Mouse (Mus musculus): ENCODE data around the gene Lyzl4. TPM values are rescaled to one million over a fixed set of nuclear protein-coding genes. Genes with fewer than 3 reads are reported as not detected.
"Not testable (repeated sequence)": the region's sequence is repeated elsewhere in the genome, so short reads cannot be mapped to it uniquely, and the experiment has no call there.

Gene Lyzl4
- polyA plus RNA-seq, 1 experiment from 2014 or later, result not detected

DNA sequence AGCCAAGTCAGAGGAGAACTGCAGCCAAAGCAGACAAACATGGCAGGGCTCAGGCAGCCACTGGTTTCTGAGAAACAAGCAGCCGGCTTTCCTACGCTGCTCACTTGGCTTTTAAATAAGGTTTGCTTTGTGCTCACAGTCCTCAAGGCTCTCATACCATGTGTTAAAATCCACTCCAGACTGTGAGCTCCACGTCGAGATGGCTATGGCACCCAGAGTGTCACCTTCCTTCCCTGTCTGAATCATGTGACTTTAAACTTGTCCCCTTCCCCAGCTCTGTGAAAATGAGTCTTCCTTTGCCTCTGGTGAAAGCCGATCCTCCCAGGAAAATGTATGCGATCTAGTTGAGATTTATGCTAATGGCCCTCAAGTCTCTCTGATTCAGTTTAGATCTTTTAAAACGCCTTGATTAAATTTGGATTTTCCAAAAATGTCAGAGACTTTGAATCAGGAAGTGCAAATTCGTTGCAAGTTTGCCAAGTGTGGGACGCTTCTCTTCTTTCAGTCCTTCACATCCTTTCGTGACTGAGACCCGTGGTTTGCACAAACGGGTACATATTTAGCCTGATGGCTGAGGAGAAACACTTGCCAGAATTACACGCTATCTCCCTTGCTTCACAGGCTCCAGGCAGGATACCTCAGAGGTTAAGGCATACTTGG, 41.6 kb downstream of the Lyzl4 start:
- H3K27me3 ChIP-seq (ENCODE audit: control insufficient read depth, insufficient read depth, low read length), result no peaks in the 10 kb centered on the region
- no peak overlapping the region for H3K27ac ChIP-seq (replicated peaks in 1 of 2; ENCODE audit: control insufficient read depth in 1 of 2, insufficient read depth in 1 of 2, low read depth in 2 of 2, low read length in 2 of 2)
- no peak overlapping the region for H3K4me2 ChIP-seq (ENCODE audit: low read length)
- no peaks in the 10 kb centered on the region for H3K36me3 ChIP-seq (ENCODE audit: control insufficient read depth, insufficient read depth, low read length)
- H3K4me1 ChIP-seq (ENCODE audit: control insufficient read depth in 2 of 2, insufficient read depth in 2 of 2, low read length in 2 of 2), result peaks cover 0 to 3% of the 10 kb centered on the region in 2 experiments; a peak in 2 of 4 replicates
- ATAC-seq (ENCODE audit: insufficient number of reproducible peaks, insufficient read depth, low FRiP score, low read depth), result no peak
- WGBS, result 38% methylated on average over 13 of the region's 13 CpGs
- H3K9ac ChIP-seq (ENCODE audit: low read length), result no peak overlapping the region
- H3K9me3 ChIP-seq (ENCODE audit: control insufficient read depth, low read length), result no peaks in the 10 kb centered on the region
- no peak overlapping the region for H3K4me3 ChIP-seq (ENCODE audit: control insufficient read depth in 1 of 2, insufficient read depth in 1 of 2, low read depth in 1 of 2, low read length in 2 of 2)

DNA sequence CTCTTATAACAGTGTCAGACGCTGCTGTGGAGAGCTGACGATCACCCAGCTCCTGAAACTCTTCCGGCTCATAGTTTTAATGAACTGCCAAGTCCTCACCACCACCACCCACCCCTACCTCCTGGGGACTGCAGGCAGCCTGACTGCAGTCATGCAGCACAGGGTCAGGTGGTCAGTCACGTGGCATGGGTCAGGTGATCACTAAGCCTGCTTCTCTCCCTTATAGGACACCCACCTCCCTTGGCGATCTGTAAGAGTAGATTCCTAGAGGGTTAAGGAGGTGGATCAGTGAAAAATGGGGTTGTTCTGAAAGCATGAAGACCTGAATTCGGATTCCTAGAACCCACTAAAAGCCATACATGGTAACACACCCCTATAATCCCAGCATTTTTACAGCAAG, 42.3 kb downstream of the Lyzl4 start:
- no peaks in the 10 kb centered on the region for H3K27me3 ChIP-seq (ENCODE audit: control insufficient read depth, insufficient read depth, low read length)
- no peaks in the 10 kb centered on the region for H3K36me3 ChIP-seq (ENCODE audit: control insufficient read depth, insufficient read depth, low read length)
- no peak overlapping the region for H3K4me3 ChIP-seq (ENCODE audit: control insufficient read depth in 1 of 2, insufficient read depth in 1 of 2, low read depth in 1 of 2, low read length in 2 of 2)
- no peak overlapping the region for H3K27ac ChIP-seq (replicated peaks in 1 of 2; ENCODE audit: control insufficient read depth in 1 of 2, insufficient read depth in 1 of 2, low read depth in 2 of 2, low read length in 2 of 2)
- WGBS, result 76% methylated on average over 6 of the region's 6 CpGs
- peaks cover 0 to 3% of the 10 kb centered on the region in 2 experiments; a peak in 2 of 4 replicates for H3K4me1 ChIP-seq (ENCODE audit: control insufficient read depth in 2 of 2, insufficient read depth in 2 of 2, low read length in 2 of 2)
- H3K4me2 ChIP-seq (ENCODE audit: low read length), result no peak overlapping the region
- ATAC-seq (ENCODE audit: insufficient number of reproducible peaks, insufficient read depth, low FRiP score, low read depth), result no peak
- no peaks in the 10 kb centered on the region for H3K9me3 ChIP-seq (ENCODE audit: control insufficient read depth, low read length)
- H3K9ac ChIP-seq (ENCODE audit: low read length), result no peak overlapping the region

DNA sequence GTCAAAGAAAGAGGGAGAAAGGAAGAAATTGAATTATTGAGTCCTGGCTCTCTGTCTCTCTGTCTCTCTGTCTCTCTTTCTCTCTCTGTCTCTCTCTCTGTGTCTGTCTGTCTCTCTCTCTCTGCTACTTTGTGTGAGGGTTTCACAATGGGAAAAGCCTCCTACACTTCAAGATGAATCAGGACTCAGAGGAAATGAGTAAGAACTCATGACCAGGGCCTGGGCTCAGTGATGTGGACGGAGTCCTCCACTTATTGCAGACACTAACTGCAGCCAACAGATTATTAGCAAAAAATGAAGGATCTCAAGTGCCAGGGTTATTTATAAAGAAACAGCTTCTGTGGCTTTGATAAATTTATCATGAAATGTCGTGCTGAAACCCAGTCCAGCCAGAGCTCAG, 43.8 kb downstream of the Lyzl4 start:
- peaks cover 0 to 3% of the 10 kb centered on the region in 2 experiments; a peak in 2 of 4 replicates for H3K4me1 ChIP-seq (ENCODE audit: control insufficient read depth in 2 of 2, insufficient read depth in 2 of 2, low read length in 2 of 2)
- WGBS, result 52% methylated on average over 2 of the region's 2 CpGs
- H3K9ac ChIP-seq (ENCODE audit: low read length), result no peak overlapping the region
- ATAC-seq (ENCODE audit: insufficient number of reproducible peaks, insufficient read depth, low FRiP score, low read depth), result no peak
- H3K36me3 ChIP-seq (ENCODE audit: control insufficient read depth, insufficient read depth, low read length), result no peaks in the 10 kb centered on the region
- H3K9me3 ChIP-seq (ENCODE audit: control insufficient read depth, low read length), result no peaks in the 10 kb centered on the region
- H3K27ac ChIP-seq (replicated peaks in 1 of 2; ENCODE audit: control insufficient read depth in 1 of 2, insufficient read depth in 1 of 2, low read depth in 2 of 2, low read length in 2 of 2), result no peak overlapping the region
- H3K4me3 ChIP-seq (ENCODE audit: control insufficient read depth in 1 of 2, insufficient read depth in 1 of 2, low read depth in 1 of 2, low read length in 2 of 2), result no peak overlapping the region
- H3K27me3 ChIP-seq (ENCODE audit: control insufficient read depth, insufficient read depth, low read length), result no peaks in the 10 kb centered on the region
- H3K4me2 ChIP-seq (ENCODE audit: low read length), result no peak overlapping the region

DNA sequence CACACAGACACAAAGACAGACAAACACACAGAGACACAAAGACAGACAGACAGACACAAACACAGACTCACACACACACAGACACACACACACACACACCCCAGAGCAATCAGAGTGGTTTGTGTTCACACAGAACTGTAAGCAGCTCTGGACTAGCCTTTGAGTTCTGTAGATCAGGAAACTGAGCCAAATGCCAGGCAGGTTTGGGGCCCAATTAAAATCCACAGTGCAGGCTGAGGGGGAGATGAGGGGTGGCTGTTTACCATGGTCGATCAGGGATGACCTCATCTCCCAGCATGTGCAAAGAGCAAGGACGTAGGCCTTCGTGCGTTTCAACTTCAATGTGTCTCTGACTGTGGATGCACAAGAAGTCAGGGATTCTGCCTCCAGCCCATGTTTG, 47.1 kb downstream of the Lyzl4 start:
- WGBS, result 64% methylated on average over 4 of the region's 4 CpGs
- H3K9me3 ChIP-seq (ENCODE audit: control insufficient read depth, low read length), result no peaks in the 10 kb centered on the region

DNA sequence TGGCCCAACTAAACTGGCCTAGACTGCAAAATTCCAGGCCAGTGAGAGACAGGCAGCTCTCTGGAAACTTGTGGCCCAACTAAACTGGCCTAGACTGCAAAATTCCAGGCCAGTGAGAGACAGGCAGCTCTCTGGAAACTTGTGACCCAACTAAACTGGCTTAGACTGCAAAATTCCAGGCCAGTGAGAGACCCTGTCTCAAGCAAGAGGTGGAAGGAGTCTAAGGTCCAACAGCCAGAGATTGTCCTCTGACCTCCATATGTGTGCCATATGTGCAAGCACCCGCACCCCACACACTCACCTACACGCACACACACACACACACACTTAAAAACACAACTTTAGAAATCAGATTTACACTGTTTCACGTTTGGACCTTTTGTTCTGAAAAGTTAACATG, 48.1 kb downstream of the Lyzl4 start:
- not testable (repeated sequence) for H3K4me1 ChIP-seq (ENCODE audit: control insufficient read depth in 2 of 2, insufficient read depth in 2 of 2, low read length in 2 of 2); H3K4me2 ChIP-seq (ENCODE audit: low read length); H3K27ac ChIP-seq (replicated peaks in 1 of 2; ENCODE audit: control insufficient read depth in 1 of 2, insufficient read depth in 1 of 2, low read depth in 2 of 2, low read length in 2 of 2); ATAC-seq (ENCODE audit: insufficient number of reproducible peaks, insufficient read depth, low FRiP score, low read depth); H3K9me3 ChIP-seq (ENCODE audit: control insufficient read depth, low read length); H3K36me3 ChIP-seq (ENCODE audit: control insufficient read depth, insufficient read depth, low read length); H3K27me3 ChIP-seq (ENCODE audit: control insufficient read depth, insufficient read depth, low read length); H3K4me3 ChIP-seq (ENCODE audit: control insufficient read depth in 1 of 2, insufficient read depth in 1 of 2, low read depth in 1 of 2, low read length in 2 of 2); H3K9ac ChIP-seq (ENCODE audit: low read length)
- 80% methylated on average over 3 of the region's 3 CpGs for WGBS

More for the DNA sequence above, 47.1 kb downstream of the Lyzl4 start:
- Histone ChIP-seq H3K36me3 (ENCODE audit: control insufficient read depth, insufficient read depth, low read length) (no peaks in the 10 kb centered on the region), H3K27me3 (ENCODE audit: control insufficient read depth, insufficient read depth, low read length) (no peaks in the 10 kb centered on the region), H3K4me1 (ENCODE audit: control insufficient read depth in 2 of 2, insufficient read depth in 2 of 2, low read length in 2 of 2) (no peaks in the 10 kb centered on the region), H3K9ac (ENCODE audit: low read length) (no peak overlapping the region), H3K4me2 (ENCODE audit: low read length) (no peak overlapping the region), H3K4me3 (ENCODE audit: control insufficient read depth in 1 of 2, insufficient read depth in 1 of 2, low read depth in 1 of 2, low read length in 2 of 2) (no peak overlapping the region), H3K27ac (replicated peaks in 1 of 2; ENCODE audit: control insufficient read depth in 1 of 2, insufficient read depth in 1 of 2, low read depth in 2 of 2, low read length in 2 of 2) (no peak overlapping the region)
- no peak for ATAC-seq (ENCODE audit: insufficient number of reproducible peaks, insufficient read depth, low FRiP score, low read depth)

DNA sequence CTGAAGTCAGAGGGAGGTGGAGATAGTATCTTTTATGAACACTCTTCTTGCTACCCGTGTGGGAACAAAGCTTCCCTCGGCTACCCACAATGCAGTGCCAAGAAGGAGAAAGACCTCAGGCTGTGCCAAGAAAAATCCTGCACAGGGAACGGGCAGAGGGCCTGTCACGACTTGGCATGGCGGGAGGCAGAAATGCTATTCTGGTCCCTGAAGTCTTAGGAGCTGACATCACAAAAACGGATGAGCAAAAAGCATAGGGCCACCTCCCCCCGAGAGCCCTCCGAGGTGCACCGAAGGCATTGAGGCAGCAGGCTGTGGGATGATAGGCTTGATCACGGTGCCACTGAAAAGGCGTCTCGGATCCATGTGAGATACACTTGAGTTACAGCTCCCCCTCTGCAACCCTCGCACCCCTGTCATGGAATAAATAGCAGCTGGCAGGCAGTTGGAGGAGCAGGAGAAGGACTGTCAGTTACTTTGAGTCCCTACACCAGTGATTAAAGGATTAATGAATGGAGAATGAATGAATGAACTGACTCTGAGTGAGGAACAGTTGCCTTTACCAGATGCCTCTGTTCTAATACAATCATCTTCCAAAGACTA, 48.8 kb downstream of the Lyzl4 start:
- Histone ChIP-seq H3K9me3 (ENCODE audit: control insufficient read depth, low read length) (peaks cover 10% of the 10 kb centered on the region; the same call in 1 of the 2 replicates), H3K27ac (replicated peaks in 1 of 2; ENCODE audit: control insufficient read depth in 1 of 2, insufficient read depth in 1 of 2, low read depth in 2 of 2, low read length in 2 of 2) (no peak overlapping the region), H3K9ac (ENCODE audit: low read length) (no peak overlapping the region), H3K4me1 (ENCODE audit: control insufficient read depth in 2 of 2, insufficient read depth in 2 of 2, low read length in 2 of 2) (no peaks in the 10 kb centered on the region), H3K36me3 (ENCODE audit: control insufficient read depth, insufficient read depth, low read length) (no peaks in the 10 kb centered on the region), H3K27me3 (ENCODE audit: control insufficient read depth, insufficient read depth, low read length) (no peaks in the 10 kb centered on the region), H3K4me3 (ENCODE audit: control insufficient read depth in 1 of 2, insufficient read depth in 1 of 2, low read depth in 1 of 2, low read length in 2 of 2) (no peak overlapping the region), H3K4me2 (ENCODE audit: low read length) (no peak overlapping the region)
- no peak for ATAC-seq (ENCODE audit: insufficient number of reproducible peaks, insufficient read depth, low FRiP score, low read depth)
- WGBS, result 71% methylated on average over 13 of the region's 13 CpGs

DNA sequence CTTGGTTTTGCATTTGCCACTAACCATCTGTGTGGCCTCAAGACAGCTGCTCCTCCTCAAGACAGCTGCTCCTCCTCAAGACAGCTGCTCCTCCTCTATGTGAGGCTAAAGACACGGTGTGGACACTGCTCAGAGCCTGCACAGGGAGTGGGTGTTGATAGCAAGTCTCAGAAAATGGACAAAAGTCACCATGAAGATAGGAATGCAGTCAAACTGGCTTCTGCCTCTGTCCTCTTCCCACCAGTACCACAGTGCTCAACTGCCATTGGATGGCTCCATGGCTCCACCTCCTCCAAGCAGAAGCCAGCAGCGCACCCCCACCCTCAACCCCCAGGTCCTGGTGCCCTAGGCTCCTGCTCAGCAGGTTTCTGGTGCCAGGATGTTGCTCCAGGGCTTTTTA, 52.4 kb downstream of the Lyzl4 start:
- H3K27ac ChIP-seq (replicated peaks in 1 of 2; ENCODE audit: control insufficient read depth in 1 of 2, insufficient read depth in 1 of 2, low read depth in 2 of 2, low read length in 2 of 2), result no peak overlapping the region
- no peaks in the 10 kb centered on the region for H3K36me3 ChIP-seq (ENCODE audit: control insufficient read depth, insufficient read depth, low read length)
- H3K4me3 ChIP-seq (ENCODE audit: control insufficient read depth in 1 of 2, insufficient read depth in 1 of 2, low read depth in 1 of 2, low read length in 2 of 2), result no peak overlapping the region
- H3K9ac ChIP-seq (ENCODE audit: low read length), result no peak overlapping the region
- no peaks in the 10 kb centered on the region for H3K27me3 ChIP-seq (ENCODE audit: control insufficient read depth, insufficient read depth, low read length)
- peaks cover 11% of the 10 kb centered on the region; the same call in 1 of the 2 replicates for H3K9me3 ChIP-seq (ENCODE audit: control insufficient read depth, low read length)
- WGBS, result 52% methylated on average over 2 of the region's 2 CpGs
- H3K4me1 ChIP-seq (ENCODE audit: control insufficient read depth in 2 of 2, insufficient read depth in 2 of 2, low read length in 2 of 2), result no peaks in the 10 kb centered on the region
- no peak for ATAC-seq (ENCODE audit: insufficient number of reproducible peaks, insufficient read depth, low FRiP score, low read depth)
- H3K4me2 ChIP-seq (ENCODE audit: low read length), result no peak overlapping the region

DNA sequence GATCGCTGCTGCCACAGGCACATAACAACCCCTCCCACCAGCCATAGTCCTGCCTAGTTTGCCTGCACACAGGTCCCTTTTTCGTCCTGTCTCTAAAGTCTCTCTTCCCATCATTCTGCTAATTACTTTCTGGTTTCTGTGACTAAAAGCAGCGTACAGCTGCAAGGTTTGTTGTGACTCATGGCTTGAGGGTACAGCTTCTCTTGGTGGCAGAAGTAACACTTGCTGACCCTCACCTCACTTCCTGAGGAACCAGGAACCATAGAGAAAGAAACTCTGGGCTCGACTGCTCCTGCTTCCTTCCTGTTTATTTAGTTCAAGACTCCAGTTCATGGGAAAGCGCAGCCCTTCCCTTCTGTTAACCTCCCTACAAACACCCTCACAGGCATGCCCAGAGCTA, 67.5 kb downstream of the Lyzl4 start:
- Histone ChIP-seq H3K27me3 (ENCODE audit: control insufficient read depth, insufficient read depth, low read length) (no peaks in the 10 kb centered on the region), H3K4me3 (ENCODE audit: control insufficient read depth in 1 of 2, insufficient read depth in 1 of 2, low read depth in 1 of 2, low read length in 2 of 2) (no peak overlapping the region), H3K27ac (replicated peaks in 1 of 2; ENCODE audit: control insufficient read depth in 1 of 2, insufficient read depth in 1 of 2, low read depth in 2 of 2, low read length in 2 of 2) (no peak overlapping the region), H3K9ac (ENCODE audit: low read length) (no peak overlapping the region), H3K9me3 (ENCODE audit: control insufficient read depth, low read length) (peaks cover 6% of the 10 kb centered on the region; the same call in 1 of the 2 replicates), H3K4me1 (ENCODE audit: control insufficient read depth in 2 of 2, insufficient read depth in 2 of 2, low read length in 2 of 2) (no peaks in the 10 kb centered on the region), H3K4me2 (ENCODE audit: low read length) (no peak overlapping the region), H3K36me3 (ENCODE audit: control insufficient read depth, insufficient read depth, low read length) (no peaks in the 10 kb centered on the region)
- ATAC-seq (ENCODE audit: insufficient number of reproducible peaks, insufficient read depth, low FRiP score, low read depth), result no peak
- WGBS, result 60% methylated on average over 5 of the region's 5 CpGs

Measured in heart, embryonic 14.5 days (tissue).